Mouse (Mus musculus) bone marrow, adult 2 months (tissue): ENCODE measurements at regions not wholly inside any gene's neighbourhood (a gene's known extent, or its start where the extent isn't known, plus 50 kb on each side); places are given as distances from the start of the nearest gene placed in this dataset.

ENCODE experiments used
- CTCF ChIP-seq: fragments of 200-500 bp; IDR thresholded peaks from 2 replicates; pipeline ENCODE4 v1.5.1; 2011; ENCODE audit warnings: low read length, control low read depth; ENCODE audit not compliant: control insufficient read depth, insufficient read depth
- POLR2A ChIP-seq: fragments of 200-500 bp; IDR thresholded peaks from 2 replicates; pipeline ENCODE4 v1.6.1; 2011; ENCODE audit warnings: low read depth, mild to moderate bottlenecking, control low read depth, low read length, borderline replicate concordance; ENCODE audit not compliant: control insufficient read depth

DNA sequence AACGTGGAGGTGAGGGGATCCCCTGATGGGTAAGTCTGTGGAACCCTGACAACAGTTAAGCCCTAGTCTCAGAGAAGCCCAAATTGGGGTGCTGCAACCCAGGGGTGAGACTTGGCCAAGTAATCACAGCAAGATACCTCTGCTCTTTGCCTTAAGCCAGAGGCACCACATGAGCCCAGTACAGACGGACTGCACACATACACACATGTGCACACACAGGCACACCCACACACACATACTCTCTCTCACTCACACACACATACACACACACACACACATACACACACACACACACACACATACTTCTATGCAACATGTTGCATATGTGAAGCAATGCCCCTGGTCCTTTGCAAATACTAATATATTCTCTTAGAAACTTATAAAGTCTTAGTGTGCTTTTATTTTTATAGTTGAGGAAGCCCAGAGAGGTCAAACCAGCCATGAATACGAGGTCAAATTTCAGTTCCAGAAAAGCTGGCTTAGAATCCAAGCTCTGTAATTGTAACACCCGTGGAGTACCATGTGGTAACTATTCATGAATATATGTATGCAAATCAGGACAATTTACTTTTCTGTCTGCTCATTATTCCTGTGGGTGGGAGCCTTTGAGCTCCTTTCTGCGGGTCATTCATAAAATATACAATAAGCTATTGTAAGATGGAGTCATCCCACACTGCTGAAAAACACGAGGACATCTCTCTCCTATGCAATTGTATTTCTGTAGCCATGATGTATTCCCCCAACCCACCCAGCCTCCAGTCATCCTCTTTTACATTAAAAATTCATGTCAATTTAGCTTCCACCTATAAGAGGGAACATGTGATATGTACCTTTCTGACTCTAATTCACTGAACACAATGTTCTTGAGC, 189.2 kb upstream of the Ipo5 start:
- TF ChIP-seq CTCF (no peak), POLR2A (no peak)
